Mouse (Mus musculus) hindlimb bud, embryonic 11.5 days (tissue): ENCODE data around the gene Srcap.

Experiments used
- DNase-seq: peaks from one replicate; pipeline ENCODE4 v3.0.0-alpha.2; 2012; ENCODE audit warnings: low read depth, low spot score; ENCODE audit errors: extremely low spot score

The Srcap gene

GRCm38 (mm10) chr7:127573503-127574008, 61.8 kb downstream of the Srcap start:
- no peak for DNase-seq

GRCm38 (mm10) chr7:127574115-127574514, 62.3 kb downstream of the Srcap start:
- no peak for DNase-seq

- DNase-seq: no peak
Observed at GRCm38 (mm10) chr7:127583260-127583659, 71.5 kb downstream of the Srcap start.

GRCm38 (mm10) chr7:127585031-127585430, 73.2 kb downstream of the Srcap start:
- no peak for DNase-seq

- no peak for DNase-seq
Observed at GRCm38 (mm10) chr7:127586149-127586548, 74.4 kb downstream of the Srcap start.

GRCm38 (mm10) chr7:127587196-127587595, 75.4 kb downstream of the Srcap start:
- no peak for DNase-seq

- peak; percentile 98 for DNase-seq
Observed at GRCm38 (mm10) chr7:127588011-127588871, 76.5 kb downstream of the Srcap start, which contains the start of the genes Ccdc189 and Rnf40. Gene Ccdc189, minus strand, starts transcription at chr7:127588595. Gene Rnf40, plus strand, starts transcription at chr7:127588767.

- no peak for DNase-seq
Observed at GRCm38 (mm10) chr7:127588901-127589300, 77.1 kb downstream of the Srcap start.

- no peak for DNase-seq
Observed at GRCm38 (mm10) chr7:127589637-127590036, 77.9 kb downstream of the Srcap start.

GRCm38 (mm10) chr7:127591108-127591507, 79.3 kb downstream of the Srcap start:
- no peak for DNase-seq

- DNase-seq: no peak
Observed at GRCm38 (mm10) chr7:127592575-127592974, 80.8 kb downstream of the Srcap start.

GRCm38 (mm10) chr7:127596747-127597146, 85.0 kb downstream of the Srcap start:
- no peak for DNase-seq

- DNase-seq: no peak
Observed at GRCm38 (mm10) chr7:127600612-127601011, 88.8 kb downstream of the Srcap start.

- DNase-seq: no peak
Observed at GRCm38 (mm10) chr7:127601735-127602134, 90.0 kb downstream of the Srcap start.

- DNase-seq: no peak
Observed at GRCm38 (mm10) chr7:127602903-127603302, 91.1 kb downstream of the Srcap start.

GRCm38 (mm10) chr7:127604256-127604655, 92.5 kb downstream of the Srcap start:
- DNase-seq: no peak

GRCm38 (mm10) chr7:127607150-127607549, 95.4 kb downstream of the Srcap start:
- DNase-seq: no peak
